Mouse (Mus musculus): Measurements from ENCODE around the gene Cep170.
A peak's percentile ranks its signal among the peaks of the same experiment; 100 is the strongest.

The Cep170 gene

GRCm38 (mm10) chr1:176825084-176825483 is 11.2 kb upstream of the Cep170 start:
- no peak for DNase-seq (ENCODE audit: low read depth, low spot score)

- DNase-seq (ENCODE audit: low read depth, low spot score), result no peak
Observed at GRCm38 (mm10) chr1:176824611-176825010, 10.7 kb upstream of the Cep170 start.

- DNase-seq (ENCODE audit: low read depth, low spot score), result no peak
Observed at GRCm38 (mm10) chr1:176823889-176824288, 10.0 kb upstream of the Cep170 start.

GRCm38 (mm10) chr1:176822949-176823348 is 9.1 kb upstream of the Cep170 start:
- DNase-seq (ENCODE audit: low read depth, low spot score), result no peak

- no peak for DNase-seq (ENCODE audit: low read depth, low spot score)
Observed at GRCm38 (mm10) chr1:176821929-176822328, 8.1 kb upstream of the Cep170 start.

- DNase-seq (ENCODE audit: low read depth, low spot score), result no peak
Observed at GRCm38 (mm10) chr1:176818763-176819162, 4.9 kb upstream of the Cep170 start.

GRCm38 (mm10) chr1:176818147-176818546 is 4.3 kb upstream of the Cep170 start:
- no peak for DNase-seq (ENCODE audit: low read depth, low spot score)

GRCm38 (mm10) chr1:176816728-176817127 is 2.9 kb upstream of the Cep170 start:
- DNase-seq (ENCODE audit: low read depth, low spot score), result no peak

- DNase-seq (ENCODE audit: low read depth, low spot score), result peak; percentile 90
Observed at GRCm38 (mm10) chr1:176814591-176815062, 760 bp upstream of the Cep170 start, which contains the start of gene Sdccag8. Gene Sdccag8 (plus strand): TSS chr1:176814660.

GRCm38 (mm10) chr1:176813292-176814035 is 403 bp downstream of the Cep170 start:
- DNase-seq (ENCODE audit: low read depth, low spot score), result peak; percentile 57

- DNase-seq (ENCODE audit: low read depth, low spot score), result no peak
Observed at GRCm38 (mm10) chr1:176812491-176813291, 1.2 kb downstream of the Cep170 start.

- DNase-seq (ENCODE audit: low read depth, low spot score), result no peak
Observed at GRCm38 (mm10) chr1:176811892-176812291, 2.0 kb downstream of the Cep170 start.

- DNase-seq (ENCODE audit: low read depth, low spot score), result no peak
Observed at GRCm38 (mm10) chr1:176810161-176810560, 3.7 kb downstream of the Cep170 start.

GRCm38 (mm10) chr1:176800728-176801365 is 13.0 kb downstream of the Cep170 start:
- DNase-seq (ENCODE audit: low read depth, low spot score), result no peak

GRCm38 (mm10) chr1:176798673-176799072 is 15.2 kb downstream of the Cep170 start:
- no peak for DNase-seq (ENCODE audit: low read depth, low spot score)

GRCm38 (mm10) chr1:176792175-176792574 is 21.7 kb downstream of the Cep170 start:
- DNase-seq (ENCODE audit: low read depth, low spot score), result no peak

- no peak for DNase-seq (ENCODE audit: low read depth, low spot score)
Observed at GRCm38 (mm10) chr1:176789326-176789725, 24.5 kb downstream of the Cep170 start.

- DNase-seq (ENCODE audit: low read depth, low spot score), result no peak
Observed at GRCm38 (mm10) chr1:176774533-176774932, 39.3 kb downstream of the Cep170 start.

GRCm38 (mm10) chr1:176762295-176762694 is 51.6 kb downstream of the Cep170 start:
- DNase-seq (ENCODE audit: low read depth, low spot score), result no peak

- no peak for DNase-seq (ENCODE audit: low read depth, low spot score)
Observed at GRCm38 (mm10) chr1:176760673-176761072, 53.2 kb downstream of the Cep170 start.

GRCm38 (mm10) chr1:176755586-176755985 is 58.3 kb downstream of the Cep170 start:
- DNase-seq (ENCODE audit: low read depth, low spot score), result no peak

All from retina, postnatal 7 days (tissue).